Mouse (Mus musculus): ENCODE measurements around the gene Nrxn3. TPM values are rescaled to one million over a fixed set of nuclear protein-coding genes. Genes with fewer than 3 reads are reported as not detected.

The Nrxn3 gene
- polyA plus RNA-seq, 1 experiment, result 3.0 TPM

GRCm38 (mm10) chr12:88801656-88802007 lies 79.0 kb downstream of the Nrxn3 start:
- Histone ChIP-seq H3K4me2 (ENCODE audit: low read depth) (no peak overlapping the region), H3K36me3 (ENCODE audit: control insufficient read depth, insufficient read depth) (no peaks in the 10 kb centered on the region), H3K27me3 (ENCODE audit: control insufficient read depth, insufficient read depth, insufficient read length) (no peaks in the 10 kb centered on the region), H3ac (ENCODE audit: control insufficient read depth, insufficient read length) (no peak overlapping the region), H3K79me2 (ENCODE audit: control insufficient read depth, insufficient read depth) (no peaks in the 10 kb centered on the region), H3K4me3 (no peak overlapping the region)
- TF ChIP-seq CEBPB (IDR thresholded peaks at IDR 0.05; ENCODE audit: insufficient read depth, poor library complexity, severe bottlenecking) (no peak), TCF12 (IDR thresholded peaks at IDR 0.05; ENCODE audit: insufficient read depth, poor library complexity, severe bottlenecking) (no peak), USF1 (IDR thresholded peaks at IDR 0.05; ENCODE audit: low read depth) (no peak), MAX (IDR thresholded peaks at IDR 0.05; ENCODE audit: low read depth) (no peak), MYOG (IDR thresholded peaks at IDR 0.05; ENCODE audit: control insufficient read depth in 1 of 3, insufficient read depth in 1 of 3, insufficient read length in 2 of 3, low read depth in 2 of 3) (no peak), E2F4 (IDR thresholded peaks at IDR 0.05; ENCODE audit: insufficient read depth) (no peak)

GRCm38 (mm10) chr12:88808947-88809346 lies 86.3 kb downstream of the Nrxn3 start:
- no peak overlapping the region for H3K4me2 ChIP-seq (ENCODE audit: low read depth)
- H3K27me3 ChIP-seq (ENCODE audit: control insufficient read depth, insufficient read depth, insufficient read length), result no peaks in the 10 kb centered on the region
- TF ChIP-seq MYOD1 (IDR thresholded peaks at IDR 0.05; ENCODE audit: control insufficient read depth in 1 of 3, insufficient read length in 2 of 3, low read depth in 2 of 3) (no peak), SRF (IDR thresholded peaks at IDR 0.05; ENCODE audit: control insufficient read depth, insufficient read length, low read depth) (no peak), E2F4 (IDR thresholded peaks at IDR 0.05; ENCODE audit: insufficient read depth) (no peak), CEBPB (IDR thresholded peaks at IDR 0.05; ENCODE audit: insufficient read depth, poor library complexity, severe bottlenecking) (no peak), POLR2A (IDR thresholded peaks at IDR 0.05; ENCODE audit: insufficient read length, low read depth) (no peak), TCF3 (IDR thresholded peaks at IDR 0.05; ENCODE audit: insufficient read length, low read depth) (no peak), MYOG (IDR thresholded peaks at IDR 0.05; ENCODE audit: control insufficient read depth in 1 of 3, insufficient read depth in 1 of 3, insufficient read length in 2 of 3, low read depth in 2 of 3) (no peak)
- no peaks in the 10 kb centered on the region for H3K36me3 ChIP-seq (ENCODE audit: control insufficient read depth, insufficient read depth)
- no peaks in the 10 kb centered on the region for H3K79me2 ChIP-seq (ENCODE audit: control insufficient read depth, insufficient read depth)
- H3ac ChIP-seq (ENCODE audit: control insufficient read depth, insufficient read length), result no peak overlapping the region
- H3K4me3 ChIP-seq, result no peak overlapping the region

DNA sequence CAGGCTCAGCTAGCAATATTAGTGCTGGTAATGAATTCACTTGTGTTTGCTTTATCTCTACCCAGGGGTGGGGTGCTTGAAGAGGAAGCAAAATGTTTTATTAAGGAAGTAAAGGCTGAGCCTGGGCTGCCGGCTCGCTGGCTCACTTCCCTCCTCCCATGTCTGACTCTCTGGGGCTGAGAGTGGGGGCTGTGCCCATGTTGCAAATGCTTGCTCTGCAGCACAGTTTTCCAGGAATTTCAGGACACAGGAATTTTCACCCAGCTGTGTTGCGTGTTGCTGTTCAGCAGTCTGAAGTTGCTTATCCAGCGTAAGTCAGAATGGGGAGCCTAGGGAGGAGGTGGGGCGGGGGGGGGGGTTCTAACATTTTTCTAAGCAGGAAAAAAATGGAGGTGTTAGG lies 89.5 kb downstream of the Nrxn3 start:
- H3ac ChIP-seq (ENCODE audit: control insufficient read depth, insufficient read length), result no peak overlapping the region
- H3K36me3 ChIP-seq (ENCODE audit: control insufficient read depth, insufficient read depth), result no peaks in the 10 kb centered on the region
- H3K4me2 ChIP-seq (ENCODE audit: low read depth), result no peak overlapping the region
- no peaks in the 10 kb centered on the region for H3K27me3 ChIP-seq (ENCODE audit: control insufficient read depth, insufficient read depth, insufficient read length)
- no peak overlapping the region for H3K4me3 ChIP-seq
- TF ChIP-seq REST (IDR thresholded peaks at IDR 0.05; ENCODE audit: insufficient read depth, insufficient read length) (no peak), POLR2A (IDR thresholded peaks at IDR 0.05; ENCODE audit: insufficient read length, low read depth) (no peak), SRF (IDR thresholded peaks at IDR 0.05; ENCODE audit: control insufficient read depth, insufficient read length, low read depth) (no peak), CEBPB (IDR thresholded peaks at IDR 0.05; ENCODE audit: insufficient read depth, poor library complexity, severe bottlenecking) (no peak), POLR2AphosphoS2 (IDR thresholded peaks at IDR 0.05; ENCODE audit: insufficient read length, low read depth) (no peak), TCF3 (IDR thresholded peaks at IDR 0.05; ENCODE audit: insufficient read length, low read depth) (no peak), MYOG (IDR thresholded peaks at IDR 0.05; ENCODE audit: control insufficient read depth in 1 of 3, insufficient read depth in 1 of 3, insufficient read length in 2 of 3, low read depth in 2 of 3) (no peak), USF1 (IDR thresholded peaks at IDR 0.05; ENCODE audit: low read depth) (no peak), E2F4 (IDR thresholded peaks at IDR 0.05; ENCODE audit: insufficient read depth) (no peak), TCF12 (IDR thresholded peaks at IDR 0.05; ENCODE audit: insufficient read depth, poor library complexity, severe bottlenecking) (no peak), MAX (IDR thresholded peaks at IDR 0.05; ENCODE audit: low read depth) (no peak), MYOD1 (IDR thresholded peaks at IDR 0.05; ENCODE audit: control insufficient read depth in 1 of 3, insufficient read length in 2 of 3, low read depth in 2 of 3) (no peak)
- no peaks in the 10 kb centered on the region for H3K79me2 ChIP-seq (ENCODE audit: control insufficient read depth, insufficient read depth)

- no peak overlapping the region for H3ac ChIP-seq (ENCODE audit: control insufficient read depth, insufficient read length)
- no peaks in the 10 kb centered on the region for H3K36me3 ChIP-seq (ENCODE audit: control insufficient read depth, insufficient read depth)
- no peak for TF ChIP-seq MAX (IDR thresholded peaks at IDR 0.05; ENCODE audit: low read depth)
- no peak for TF ChIP-seq MYOD1 (IDR thresholded peaks at IDR 0.05; ENCODE audit: control insufficient read depth in 1 of 3, insufficient read length in 2 of 3, low read depth in 2 of 3)
- no peak for TF ChIP-seq SRF (IDR thresholded peaks at IDR 0.05; ENCODE audit: control insufficient read depth, insufficient read length, low read depth)
- TF ChIP-seq TCF3 (IDR thresholded peaks at IDR 0.05; ENCODE audit: insufficient read length, low read depth), result no peak
- TF ChIP-seq REST (IDR thresholded peaks at IDR 0.05; ENCODE audit: insufficient read depth, insufficient read length), result no peak
- no peak for TF ChIP-seq E2F4 (IDR thresholded peaks at IDR 0.05; ENCODE audit: insufficient read depth)
- TF ChIP-seq MYOG (IDR thresholded peaks at IDR 0.05; ENCODE audit: control insufficient read depth in 1 of 3, insufficient read depth in 1 of 3, insufficient read length in 2 of 3, low read depth in 2 of 3), result no peak
- no peak for TF ChIP-seq POLR2AphosphoS2 (IDR thresholded peaks at IDR 0.05; ENCODE audit: insufficient read length, low read depth)
- no peak for TF ChIP-seq CEBPB (IDR thresholded peaks at IDR 0.05; ENCODE audit: insufficient read depth, poor library complexity, severe bottlenecking)
- no peak for TF ChIP-seq TCF12 (IDR thresholded peaks at IDR 0.05; ENCODE audit: insufficient read depth, poor library complexity, severe bottlenecking)
- no peak for TF ChIP-seq POLR2A (IDR thresholded peaks at IDR 0.05; ENCODE audit: insufficient read length, low read depth)
- TF ChIP-seq USF1 (IDR thresholded peaks at IDR 0.05; ENCODE audit: low read depth), result no peak
- no peaks in the 10 kb centered on the region for H3K27me3 ChIP-seq (ENCODE audit: control insufficient read depth, insufficient read depth, insufficient read length)
- no peak overlapping the region for H3K4me3 ChIP-seq
- no peaks in the 10 kb centered on the region for H3K79me2 ChIP-seq (ENCODE audit: control insufficient read depth, insufficient read depth)
- H3K4me2 ChIP-seq (ENCODE audit: low read depth), result no peak overlapping the region
These were observed 94.2 kb downstream of the Nrxn3 start for GRCm38 (mm10) chr12:88816865-88817264.

GRCm38 (mm10) chr12:88818622-88819334 lies 96.1 kb downstream of the Nrxn3 start:
- no peak overlapping the region for H3K4me2 ChIP-seq (ENCODE audit: low read depth)
- TF ChIP-seq POLR2A (IDR thresholded peaks at IDR 0.05; ENCODE audit: insufficient read length, low read depth) (no peak), USF1 (IDR thresholded peaks at IDR 0.05; ENCODE audit: low read depth) (no peak), MYOG (IDR thresholded peaks at IDR 0.05; ENCODE audit: control insufficient read depth in 1 of 3, insufficient read depth in 1 of 3, insufficient read length in 2 of 3, low read depth in 2 of 3) (no peak), TCF12 (IDR thresholded peaks at IDR 0.05; ENCODE audit: insufficient read depth, poor library complexity, severe bottlenecking) (no peak), MAX (IDR thresholded peaks at IDR 0.05; ENCODE audit: low read depth) (no peak), POLR2AphosphoS2 (IDR thresholded peaks at IDR 0.05; ENCODE audit: insufficient read length, low read depth) (no peak), TCF3 (IDR thresholded peaks at IDR 0.05; ENCODE audit: insufficient read length, low read depth) (no peak), MYOD1 (IDR thresholded peaks at IDR 0.05; ENCODE audit: control insufficient read depth in 1 of 3, insufficient read length in 2 of 3, low read depth in 2 of 3) (no peak), E2F4 (IDR thresholded peaks at IDR 0.05; ENCODE audit: insufficient read depth) (no peak), REST (IDR thresholded peaks at IDR 0.05; ENCODE audit: insufficient read depth, insufficient read length) (no peak), SRF (IDR thresholded peaks at IDR 0.05; ENCODE audit: control insufficient read depth, insufficient read length, low read depth) (no peak), CEBPB (IDR thresholded peaks at IDR 0.05; ENCODE audit: insufficient read depth, poor library complexity, severe bottlenecking) (no peak)
- H3K4me3 ChIP-seq, result no peak overlapping the region
- H3K27me3 ChIP-seq (ENCODE audit: control insufficient read depth, insufficient read depth, insufficient read length), result no peaks in the 10 kb centered on the region
- no peak overlapping the region for H3ac ChIP-seq (ENCODE audit: control insufficient read depth, insufficient read length)
- no peaks in the 10 kb centered on the region for H3K36me3 ChIP-seq (ENCODE audit: control insufficient read depth, insufficient read depth)
- H3K79me2 ChIP-seq (ENCODE audit: control insufficient read depth, insufficient read depth), result no peaks in the 10 kb centered on the region
